Mouse (Mus musculus): ENCODE results near the gene Azgp1. TPM values are rescaled to one million over a fixed set of nuclear protein-coding genes. Genes with fewer than 3 reads are reported as not detected.
A peak's percentile ranks its signal among the peaks of the same experiment; 100 is the strongest.

Gene Azgp1
- total and polyA plus RNA-seq, 3 experiments: not detected

DNA sequence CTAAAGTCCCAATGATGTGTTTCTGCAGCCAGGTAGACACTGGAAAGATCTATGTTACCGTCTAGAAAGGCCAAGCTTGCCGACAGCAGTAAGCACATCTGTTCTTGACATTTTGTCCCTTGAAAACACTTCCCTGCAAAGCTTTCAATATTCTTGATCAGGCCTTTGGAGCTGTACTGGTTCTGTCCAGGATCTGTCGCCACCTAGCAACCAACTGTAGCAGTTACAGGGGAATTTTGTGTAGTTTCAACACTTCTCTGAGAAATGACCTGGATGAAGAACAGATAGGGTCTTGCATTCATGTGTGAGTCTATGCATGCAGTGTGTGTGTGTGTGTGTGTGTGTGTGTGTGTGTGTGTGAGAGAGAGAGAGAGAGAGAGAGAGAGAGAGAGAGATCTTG, 7.6 kb upstream of the Azgp1 start:
- peak; percentile 34 for DNase-seq (ENCODE audit: extremely low read depth)
- Histone ChIP-seq H3K79me2 (replicated peaks; ENCODE audit: control insufficient read depth, extremely low read depth, insufficient read depth, poor library complexity, severe bottlenecking) (no peaks in the 10 kb centered on the region), H3K9ac (ENCODE audit: insufficient read depth, low read depth) (no peak overlapping the region), H3K4me1 (ENCODE audit: control insufficient read depth in 1 of 2, insufficient read depth in 2 of 2) (no peaks in the 10 kb centered on the region), H3K9me3 (replicated peaks; ENCODE audit: low read length) (no peaks in the 10 kb centered on the region), H3K36me3 (replicated peaks in 1 of 2; ENCODE audit: control insufficient read depth in 1 of 2, insufficient read depth in 1 of 2, low read length in 1 of 2) (no peaks in the 10 kb centered on the region), H3K27ac (ENCODE audit: insufficient read depth, low read depth) (no peak overlapping the region), H3K4me3 (replicated peaks in 1 of 3; ENCODE audit: low read depth in 2 of 3, low read length in 2 of 3, poor library complexity in 1 of 3) (no peak overlapping the region), H3K4me2 (ENCODE audit: insufficient read depth, low read depth, poor library complexity, severe bottlenecking) (no peak overlapping the region), H3K27me3 (replicated peaks) (peaks cover 15% of the 10 kb centered on the region)
- in situ Hi-C loops (cut with MboI; ENCODE audit: low pct_ligation_motif_present, low pct_unique_long_range_greater_than_20kb, low sequenced_read_pairs) (loop anchor here (5.0 kb wide), 1 partner anchor 81 kb away; no protein-coding TSS in a partner anchor), dilution Hi-C loops (cut with MboI; ENCODE audit: extremely low pct_ligation_motif_present, extremely low pct_unique_long_range_greater_than_20kb, low sequenced_read_pairs) (no loop called here)
- TF ChIP-seq MEF2A (IDR thresholded peaks at IDR 0.05; ENCODE audit: borderline replicate concordance, low read depth, low read length) (no peak), MAZ (IDR thresholded peaks at IDR 0.05; ENCODE audit: low read depth, low read length) (no peak), EP300 (IDR thresholded peaks at IDR 0.05; ENCODE audit: low read length) (no peak), MYC (IDR thresholded peaks at IDR 0.05; ENCODE audit: low read depth, low read length) (no peak), CHD1 (IDR thresholded peaks at IDR 0.05; ENCODE audit: low read depth, low read length) (no peak), ELF1 (IDR thresholded peaks at IDR 0.05; ENCODE audit: low read depth, low read length) (no peak), KAT2A (IDR thresholded peaks at IDR 0.05; ENCODE audit: insufficient replicate concordance, low read length) (no peak), CHD2 (IDR thresholded peaks at IDR 0.05; ENCODE audit: low read length) (no peak), RCOR1 (conservative IDR thresholded peaks at IDR 0.05; ENCODE audit: low read depth, low read length) (no peak), IRF4 (IDR thresholded peaks at IDR 0.05; ENCODE audit: low read depth, low read length) (no peak), JUN (IDR thresholded peaks at IDR 0.05; ENCODE audit: insufficient read depth, low read depth, low read length) (no peak), SMC3 (IDR thresholded peaks at IDR 0.05; ENCODE audit: low read depth, low read length) (peak; percentile 57), CTCF (conservative IDR thresholded peaks at IDR 0.05 in 1 of 2, IDR thresholded peaks at IDR 0.05 in 1 of 2; ENCODE audit: low read depth in 2 of 2, low read length in 2 of 2) (peak; percentile 15 to 80; a peak in 3 of 4 replicates), MXI1 (IDR thresholded peaks at IDR 0.05; ENCODE audit: low read depth, low read length) (no peak), RAD21 (IDR thresholded peaks at IDR 0.05; ENCODE audit: low read depth, low read length) (peak; percentile 68)

GRCm38 (mm10) chr5:137974724-137975123, 6.6 kb upstream of the Azgp1 start:
- in situ Hi-C loops (cut with MboI; ENCODE audit: low pct_ligation_motif_present, low pct_unique_long_range_greater_than_20kb, low sequenced_read_pairs): loop anchor here (5.0 kb wide), 1 partner anchor 82 kb away; no protein-coding TSS in a partner anchor
- no peaks in the 10 kb centered on the region for H3K79me2 ChIP-seq (replicated peaks; ENCODE audit: control insufficient read depth, extremely low read depth, insufficient read depth, poor library complexity, severe bottlenecking)

More at GRCm38 (mm10) chr5:137974724-137975123, 6.6 kb upstream of the Azgp1 start:
- no peak for TF ChIP-seq BHLHE40 (IDR thresholded peaks at IDR 0.05; ENCODE audit: low read depth, low read length)
- no peak for DNase-seq (ENCODE audit: extremely low read depth)
- Histone ChIP-seq H3K9me3 (replicated peaks; ENCODE audit: low read length) (no peaks in the 10 kb centered on the region), H3K9ac (ENCODE audit: insufficient read depth, low read depth) (no peak overlapping the region), H3K27ac (ENCODE audit: insufficient read depth, low read depth) (no peak overlapping the region), H3K4me1 (ENCODE audit: control insufficient read depth in 1 of 2, insufficient read depth in 2 of 2) (no peaks in the 10 kb centered on the region), H3K27me3 (replicated peaks) (peaks cover 15% of the 10 kb centered on the region), H3K4me3 (replicated peaks in 1 of 3; ENCODE audit: low read depth in 2 of 3, low read length in 2 of 3, poor library complexity in 1 of 3) (no peak overlapping the region), H3K36me3 (replicated peaks in 1 of 2; ENCODE audit: control insufficient read depth in 1 of 2, insufficient read depth in 1 of 2, low read length in 1 of 2) (no peaks in the 10 kb centered on the region), H3K4me2 (ENCODE audit: insufficient read depth, low read depth, poor library complexity, severe bottlenecking) (no peak overlapping the region)
- dilution Hi-C loops (cut with MboI; ENCODE audit: extremely low pct_ligation_motif_present, extremely low pct_unique_long_range_greater_than_20kb, low sequenced_read_pairs): no loop called here

All from CH12.LX (cell line).